Mouse (Mus musculus): ENCODE data around the gene Atp2c2. TPM values are rescaled to one million over a fixed set of nuclear protein-coding genes. Genes with fewer than 3 reads are reported as not detected.

The Atp2c2 gene
- 0.96 and 1.1 TPM in 2 replicates for polyA plus RNA-seq (2012; rRNA removed)

GRCm38 (mm10) chr8:119699549-119700134 lies at the start of gene Atp2c2:
Gene Atp2c2, plus strand, starts transcription at chr8:119700009.
- Histone ChIP-seq H3K4me3 (ENCODE audit: insufficient read depth, low read length) (no peak within 1 kb of the TSS), H3K4me1 (ENCODE audit: control insufficient read depth, insufficient read depth, low read length) (no peaks in the 10 kb centered on the region), H3K27ac (ENCODE audit: insufficient read depth, low read length) (no peak within 1 kb of the TSS)
- TF ChIP-seq CTCF (IDR thresholded peaks at IDR 0.05; ENCODE audit: extremely low read depth, insufficient read depth, low read length) (no peak), POLR2A (IDR thresholded peaks at IDR 0.05; ENCODE audit: extremely low read depth, insufficient read depth, low read length) (no peak)

GRCm38 (mm10) chr8:119651324-119651723 lies 48.5 kb upstream of the Atp2c2 start:
- H3K4me1 ChIP-seq (ENCODE audit: control insufficient read depth, insufficient read depth, low read length), result no peaks in the 10 kb centered on the region
- no peak overlapping the region for H3K4me3 ChIP-seq (ENCODE audit: insufficient read depth, low read length)
- no peak overlapping the region for H3K27ac ChIP-seq (ENCODE audit: insufficient read depth, low read length)
- TF ChIP-seq CTCF (IDR thresholded peaks at IDR 0.05; ENCODE audit: extremely low read depth, insufficient read depth, low read length) (no peak), POLR2A (IDR thresholded peaks at IDR 0.05; ENCODE audit: extremely low read depth, insufficient read depth, low read length) (no peak)

GRCm38 (mm10) chr8:119656709-119657464 lies 42.9 kb upstream of the Atp2c2 start:
- TF ChIP-seq POLR2A (IDR thresholded peaks at IDR 0.05; ENCODE audit: extremely low read depth, insufficient read depth, low read length) (no peak), CTCF (IDR thresholded peaks at IDR 0.05; ENCODE audit: extremely low read depth, insufficient read depth, low read length) (peak; percentile 32; the same call in 1 of the 2 replicates)
- Histone ChIP-seq H3K4me3 (ENCODE audit: insufficient read depth, low read length) (no peak overlapping the region), H3K27ac (ENCODE audit: insufficient read depth, low read length) (no peak overlapping the region), H3K4me1 (ENCODE audit: control insufficient read depth, insufficient read depth, low read length) (no peaks in the 10 kb centered on the region)

GRCm38 (mm10) chr8:119661081-119661480 lies 38.7 kb upstream of the Atp2c2 start:
- Histone ChIP-seq H3K27ac (ENCODE audit: insufficient read depth, low read length) (peak overlapping the region; percentile 72), H3K4me3 (ENCODE audit: insufficient read depth, low read length) (no peak overlapping the region), H3K4me1 (ENCODE audit: control insufficient read depth, insufficient read depth, low read length) (no peaks in the 10 kb centered on the region)
- no peak for TF ChIP-seq CTCF (IDR thresholded peaks at IDR 0.05; ENCODE audit: extremely low read depth, insufficient read depth, low read length)
- TF ChIP-seq POLR2A (IDR thresholded peaks at IDR 0.05; ENCODE audit: extremely low read depth, insufficient read depth, low read length), result no peak

GRCm38 (mm10) chr8:119661892-119662291 lies 37.9 kb upstream of the Atp2c2 start:
- Histone ChIP-seq H3K4me1 (ENCODE audit: control insufficient read depth, insufficient read depth, low read length) (no peaks in the 10 kb centered on the region), H3K27ac (ENCODE audit: insufficient read depth, low read length) (no peak overlapping the region), H3K4me3 (ENCODE audit: insufficient read depth, low read length) (no peak overlapping the region)
- TF ChIP-seq CTCF (IDR thresholded peaks at IDR 0.05; ENCODE audit: extremely low read depth, insufficient read depth, low read length), result no peak
- no peak for TF ChIP-seq POLR2A (IDR thresholded peaks at IDR 0.05; ENCODE audit: extremely low read depth, insufficient read depth, low read length)

- no peak for TF ChIP-seq POLR2A (IDR thresholded peaks at IDR 0.05; ENCODE audit: extremely low read depth, insufficient read depth, low read length)
- TF ChIP-seq CTCF (IDR thresholded peaks at IDR 0.05; ENCODE audit: extremely low read depth, insufficient read depth, low read length), result no peak
- Histone ChIP-seq H3K4me1 (ENCODE audit: control insufficient read depth, insufficient read depth, low read length) (no peaks in the 10 kb centered on the region), H3K4me3 (ENCODE audit: insufficient read depth, low read length) (no peak overlapping the region), H3K27ac (ENCODE audit: insufficient read depth, low read length) (0 out of 2 replicates have a peak overlapping the region, but pooled peaks have one; percentile 10)
Observed at GRCm38 (mm10) chr8:119663440-119663839, 36.4 kb upstream of the Atp2c2 start.

- TF ChIP-seq CTCF (IDR thresholded peaks at IDR 0.05; ENCODE audit: extremely low read depth, insufficient read depth, low read length), result no peak
- Histone ChIP-seq H3K27ac (ENCODE audit: insufficient read depth, low read length) (no peak overlapping the region), H3K4me3 (ENCODE audit: insufficient read depth, low read length) (no peak overlapping the region), H3K4me1 (ENCODE audit: control insufficient read depth, insufficient read depth, low read length) (no peaks in the 10 kb centered on the region)
Observed at GRCm38 (mm10) chr8:119665270-119665669, 34.5 kb upstream of the Atp2c2 start.

- no peak for TF ChIP-seq CTCF (IDR thresholded peaks at IDR 0.05; ENCODE audit: extremely low read depth, insufficient read depth, low read length)
- no peaks in the 10 kb centered on the region for H3K4me1 ChIP-seq (ENCODE audit: control insufficient read depth, insufficient read depth, low read length)
- peak within 1 kb of the TSS; percentile 82 for H3K27ac ChIP-seq (ENCODE audit: insufficient read depth, low read length)
- H3K4me3 ChIP-seq (ENCODE audit: insufficient read depth, low read length), result peak within 1 kb of the TSS; percentile 36
Observed at GRCm38 (mm10) chr8:119666219-119666951, 33.4 kb upstream of the Atp2c2 start, which contains the start of gene Wfdc1. Gene Wfdc1, plus strand, starts transcription at chr8:119666365.

GRCm38 (mm10) chr8:119668447-119668846 lies 31.4 kb upstream of the Atp2c2 start:
- H3K4me3 ChIP-seq (ENCODE audit: insufficient read depth, low read length), result no peak overlapping the region
- no peak for TF ChIP-seq POLR2A (IDR thresholded peaks at IDR 0.05; ENCODE audit: extremely low read depth, insufficient read depth, low read length)
- TF ChIP-seq CTCF (IDR thresholded peaks at IDR 0.05; ENCODE audit: extremely low read depth, insufficient read depth, low read length), result no peak
- no peaks in the 10 kb centered on the region for H3K4me1 ChIP-seq (ENCODE audit: control insufficient read depth, insufficient read depth, low read length)
- H3K27ac ChIP-seq (ENCODE audit: insufficient read depth, low read length), result no peak overlapping the region
